Mouse (Mus musculus): Measurements from ENCODE around the gene Jmjd1c.

- TF ChIP-seq EP300 (optimal IDR thresholded peaks at IDR 0.05) (no peak), CTCF (IDR thresholded peaks at IDR 0.05; ENCODE audit: low read depth) (no peak)
These were observed 114.2 kb downstream of the Jmjd1c start for GRCm38 (mm10) chr10:67209916-67210675.
